Mouse (Mus musculus): ENCODE measurements around the gene Tsku.

DNA sequence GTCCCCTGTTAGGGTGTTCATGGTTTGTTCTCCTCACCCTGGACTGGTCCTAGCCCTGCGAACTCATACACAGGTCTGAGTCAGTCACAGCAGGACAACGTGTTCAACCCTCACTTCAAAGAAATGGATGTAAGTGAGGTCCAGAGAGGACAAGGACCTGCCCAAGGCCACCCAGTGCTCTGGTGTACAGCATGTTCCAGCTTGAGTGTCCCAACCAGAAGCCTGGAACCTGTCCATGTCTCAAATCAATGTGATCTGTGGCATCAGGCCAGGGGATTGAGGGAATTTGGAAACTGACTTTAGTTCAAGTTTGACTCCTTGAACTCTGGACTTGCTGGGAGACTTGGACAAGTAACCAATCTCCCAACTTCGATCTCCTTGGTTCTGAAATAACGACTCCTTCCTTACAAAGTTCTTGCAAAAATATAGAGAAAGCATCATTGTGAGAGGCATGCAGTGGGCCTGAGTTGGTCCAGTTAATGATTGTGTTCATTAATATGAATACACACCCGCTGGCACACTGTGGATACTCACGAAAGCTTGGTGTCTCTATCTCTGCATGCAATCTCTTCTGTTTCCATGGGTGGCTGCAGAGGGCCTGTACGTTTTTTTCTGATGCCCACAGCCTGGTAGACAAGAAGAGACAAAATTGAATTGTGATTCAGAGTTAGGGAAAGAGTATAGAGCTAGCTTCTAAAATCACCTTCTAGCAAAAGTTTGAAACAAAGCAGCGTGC is 31.5 kb upstream of the Tsku start:
- TF ChIP-seq EP300 (IDR thresholded peaks at IDR 0.05; ENCODE audit: low read depth) (no peak), CTCF (IDR thresholded peaks at IDR 0.05; ENCODE audit: low read depth) (no peak)
